Mouse (Mus musculus) spleen, adult 2 months (tissue): ENCODE measurements around the gene Ginm1. TPM values are rescaled to one million over a fixed set of nuclear protein-coding genes. Genes with fewer than 3 reads are reported as not detected.

Source experiments
- DNase-seq, 2 experiments: peaks; one replicate each; pipeline versions ENCODE4 v3.0.0 to v3.0.0-alpha.2; 2012 to 2021; ENCODE audit warnings: low spot score in 2 of 2, low read depth in 1 of 2
- H3K27ac ChIP-seq: fragments of 200-500 bp; 2 replicates; pipeline ENCODE4 v1.5.1; 2012; ENCODE audit warnings: low read length, inconsistent platforms; ENCODE audit not compliant: insufficient read depth
- H3K27me3 ChIP-seq: fragments of 200-500 bp; 2 replicates; pipeline ENCODE4 v1.6.1; 2012; ENCODE audit warnings: mild to moderate bottlenecking, moderate library complexity, low read length, inconsistent platforms; ENCODE audit not compliant: control insufficient read depth, insufficient read depth
- H3K36me3 ChIP-seq: fragments of 200-500 bp; 2 replicates; pipeline ENCODE4 v1.6.1; 2012; ENCODE audit warnings: mild to moderate bottlenecking, low read length, inconsistent platforms; ENCODE audit not compliant: control insufficient read depth, insufficient read depth
- H3K4me1 ChIP-seq: fragments of 200-500 bp; 2 replicates; pipeline ENCODE4 v1.6.1; 2011; ENCODE audit warnings: inconsistent platforms; ENCODE audit not compliant: control insufficient read depth, insufficient read depth, insufficient read length
- H3K4me3 ChIP-seq: fragments of 200-500 bp; 2 replicates; pipeline ENCODE4 v1.5.1; 2011; ENCODE audit warnings: mild to moderate bottlenecking, inconsistent platforms; ENCODE audit not compliant: insufficient read depth, insufficient read length; ENCODE audit errors: extremely low read depth
- CTCF ChIP-seq: fragments of 200-500 bp; IDR thresholded peaks from 2 replicates; pipeline ENCODE4 v1.5.1; 2011; ENCODE audit warnings: mild to moderate bottlenecking, inconsistent platforms; ENCODE audit not compliant: insufficient read depth, insufficient read length, insufficient replicate concordance; ENCODE audit errors: extremely low read depth
- POLR2A ChIP-seq: fragments of 200-500 bp; IDR thresholded peaks from 2 replicates; pipeline ENCODE4 v1.6.1; 2011; ENCODE audit warnings: low read depth, low read length, inconsistent platforms
- WGBS: fragments of 180-500 bp; shearing (Covaris S2); methylation state at CpG from one replicate; pipeline ENCODE4 v1.1.7; 2018; 5-methylcytosine and 5-hydroxymethylcytosine counted together
- polyA plus RNA-seq: library from polyadenylated mRNA; depleted of rRNA; stranded (reverse); fragments of >200 nt; gene quantifications from 2 replicates; pipeline ENCODE4 v1.2.3, GENCODE M21; 2012

The Ginm1 gene
- polyA plus RNA-seq, 1 experiment: 9.2 TPM

- Histone ChIP-seq H3K36me3 (peaks cover 11% of the 10 kb centered on the region), H3K27ac (peak overlapping the region; percentile 12; the same call in 1 of the 2 replicates), H3K27me3 (no peaks in the 10 kb centered on the region), H3K4me3 (no peak overlapping the region), H3K4me1 (peaks cover 57% of the 10 kb centered on the region)
- DNase-seq: no peak
- TF ChIP-seq CTCF (no peak), POLR2A (no peak)
- whole genome bisulfite sequencing: 89% methylated on average over 8 of the region's 8 CpGs
These were observed 45.4 kb upstream of the Ginm1 start for GRCm38 (mm10) chr10:7838036-7838435.

- no peaks in the 10 kb centered on the region for H3K27me3 ChIP-seq
- H3K4me3 ChIP-seq: no peak overlapping the region
- H3K36me3 ChIP-seq: peaks cover 9% of the 10 kb centered on the region
- DNase-seq: no peak
- peaks cover 52% of the 10 kb centered on the region; the same call in 1 of the 2 replicates for H3K4me1 ChIP-seq
- TF ChIP-seq POLR2A (no peak), CTCF (no peak)
- 93% methylated on average over 8 of the region's 8 CpGs for WGBS
- no peak overlapping the region for H3K27ac ChIP-seq
These were observed 44.8 kb upstream of the Ginm1 start for GRCm38 (mm10) chr10:7837446-7837845.

- no peak for DNase-seq
- H3K4me1 ChIP-seq: peaks cover 48% of the 10 kb centered on the region; the same call in 1 of the 2 replicates
- TF ChIP-seq POLR2A (no peak), CTCF (no peak)
- no peak overlapping the region for H3K27ac ChIP-seq
- 85% methylated on average over 2 of the region's 2 CpGs for WGBS
- no peak overlapping the region for H3K4me3 ChIP-seq
- H3K27me3 ChIP-seq: no peaks in the 10 kb centered on the region
- H3K36me3 ChIP-seq: peaks cover 8% of the 10 kb centered on the region
These were observed 44.3 kb upstream of the Ginm1 start for GRCm38 (mm10) chr10:7836902-7837301.

GRCm38 (mm10) chr10:7834671-7835225 lies 42.1 kb upstream of the Ginm1 start:
- H3K36me3 ChIP-seq: peaks cover 5% of the 10 kb centered on the region; the same call in 1 of the 2 replicates
- 15% methylated on average over 10 of the region's 10 CpGs for WGBS
- H3K27me3 ChIP-seq: no peaks in the 10 kb centered on the region
- H3K27ac ChIP-seq: peak overlapping the region; percentile 95
- H3K4me3 ChIP-seq: peak overlapping the region; percentile 54
- no peak for TF ChIP-seq POLR2A
- TF ChIP-seq CTCF: no peak
- peak; percentile 42 to 69 for DNase-seq
- peaks cover 41% of the 10 kb centered on the region; the same call in 1 of the 2 replicates for H3K4me1 ChIP-seq

- Histone ChIP-seq H3K36me3 (peaks cover 4% of the 10 kb centered on the region; the same call in 1 of the 2 replicates), H3K4me1 (peaks cover 33% of the 10 kb centered on the region; the same call in 1 of the 2 replicates), H3K4me3 (peak overlapping the region; percentile 67), H3K27me3 (no peaks in the 10 kb centered on the region), H3K27ac (peak overlapping the region; percentile 95)
- peak; percentile 44 to 60 for DNase-seq
- 42% methylated on average over 9 of the region's 9 CpGs for WGBS
- peak; percentile 7; the same call in 1 of the 2 replicates for TF ChIP-seq POLR2A
- peak; percentile 18; the same call in 1 of the 2 replicates for TF ChIP-seq CTCF
These were observed 40.9 kb upstream of the Ginm1 start for GRCm38 (mm10) chr10:7833377-7834165.

GRCm38 (mm10) chr10:7832171-7832676 lies 39.6 kb upstream of the Ginm1 start, which contains the start of gene Zc3h12d:
TSS of gene Zc3h12d (plus strand) at chr10:7832470.
- no peaks in the 10 kb centered on the region for H3K27me3 ChIP-seq
- peak in 1 of 2 experiments; percentile 69 for DNase-seq
- H3K36me3 ChIP-seq: peaks cover 2% of the 10 kb centered on the region; the same call in 1 of the 2 replicates
- peaks cover 27% of the 10 kb centered on the region; the same call in 1 of the 2 replicates for H3K4me1 ChIP-seq
- H3K4me3 ChIP-seq: peak within 1 kb of the TSS; percentile 67
- TF ChIP-seq POLR2A (no peak; the same call in 1 of the 2 replicates), CTCF (no peak)
- peak within 1 kb of the TSS; percentile 95 for H3K27ac ChIP-seq
- WGBS: 2% methylated on average over 15 of the region's 15 CpGs
